Mouse (Mus musculus): Measurements from ENCODE around the gene Gm4869. TPM values are rescaled to one million over a fixed set of nuclear protein-coding genes. Genes with fewer than 3 reads are reported as not detected.
"Not testable (repeated sequence)": the region's sequence is repeated elsewhere in the genome, so short reads cannot be mapped to it uniquely, and the experiment has no call there.

The Gm4869 gene
- polyA plus RNA-seq, 1 experiment from 2014 or later, result not detected

DNA sequence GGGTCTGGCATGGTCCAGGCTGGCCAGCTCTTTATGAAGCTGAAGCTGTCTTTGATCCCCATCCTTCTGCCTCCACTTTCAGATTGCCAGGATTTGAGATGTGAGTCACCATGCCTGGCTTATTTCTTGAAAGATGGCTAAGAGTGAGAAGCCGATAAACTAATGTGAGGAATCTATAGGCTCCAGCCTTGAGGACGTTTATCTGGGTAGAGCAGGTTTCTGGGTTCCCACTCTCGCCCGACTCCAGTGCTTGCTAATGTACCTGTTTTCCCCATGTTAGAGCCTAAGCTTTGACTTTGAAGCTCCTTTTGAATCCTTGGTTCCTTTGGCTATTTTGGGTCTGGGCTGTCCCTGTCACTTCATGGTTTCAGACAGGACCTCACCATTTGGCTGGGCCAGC, 24.8 kb upstream of the Gm4869 start:
- H3K4me1 ChIP-seq (replicated peaks), result peaks cover 12% of the 10 kb centered on the region
- H3K27me3 ChIP-seq (replicated peaks), result no peaks in the 10 kb centered on the region
- 59% methylated on average over 4 of the region's 4 CpGs for WGBS
- no peaks in the 10 kb centered on the region; the same call in 1 of the 2 replicates for H3K36me3 ChIP-seq
- H3K9me3 ChIP-seq, result no peaks in the 10 kb centered on the region
- no peak for ATAC-seq
- peak overlapping the region; percentile 78 for H3K4me2 ChIP-seq (replicated peaks)
- H3K4me3 ChIP-seq (replicated peaks), result peak overlapping the region; percentile 100
- H3K27ac ChIP-seq, result no peak overlapping the region
- peak overlapping the region; percentile 97 for H3K9ac ChIP-seq

DNA sequence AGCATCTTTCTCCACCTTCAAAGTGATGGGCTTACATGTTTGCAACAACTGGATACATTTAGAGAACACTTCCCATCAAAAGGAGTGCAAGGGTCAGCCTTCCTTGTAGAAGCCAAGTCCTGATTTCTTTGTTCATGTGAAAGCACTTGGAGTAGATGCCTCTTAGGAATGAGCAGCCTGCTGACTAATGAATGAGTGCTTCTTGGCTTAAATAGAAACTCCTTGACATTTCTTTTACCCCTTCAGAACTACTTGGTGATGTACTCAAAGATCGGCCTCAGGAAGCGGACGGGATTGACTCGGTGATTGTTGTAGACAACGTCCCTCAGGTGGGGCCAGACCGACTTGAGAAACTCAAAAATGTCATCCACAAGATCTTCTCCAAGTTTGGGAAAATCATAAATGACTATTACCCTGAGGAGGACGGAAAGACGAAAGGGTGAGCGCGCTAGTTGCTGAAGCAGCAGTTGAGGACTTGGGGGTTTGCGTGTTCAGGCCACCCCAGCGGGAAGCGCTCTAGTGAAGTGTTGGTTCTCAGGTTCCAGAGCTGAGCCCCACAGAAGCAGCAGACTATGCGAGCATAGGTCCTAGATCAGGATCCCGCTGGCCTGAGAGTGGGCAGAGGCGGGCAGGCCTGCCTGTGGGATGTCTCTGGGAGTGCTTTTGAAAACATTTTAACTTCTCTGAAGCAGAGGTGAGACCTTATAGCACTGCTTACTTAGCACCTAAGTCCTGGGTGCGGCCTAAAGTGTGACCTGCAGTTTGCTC, 20.2 kb upstream of the Gm4869 start:
- ATAC-seq, result no peak
- H3K9ac ChIP-seq, result no peak overlapping the region
- H3K4me2 ChIP-seq (replicated peaks), result no peak overlapping the region
- peaks cover 12% of the 10 kb centered on the region for H3K4me1 ChIP-seq (replicated peaks)
- H3K27ac ChIP-seq, result no peak overlapping the region
- no peaks in the 10 kb centered on the region for H3K9me3 ChIP-seq
- WGBS, result 90% methylated on average over 17 of the region's 17 CpGs
- no peak overlapping the region for H3K4me3 ChIP-seq (replicated peaks)
- H3K36me3 ChIP-seq, result peaks cover 32% of the 10 kb centered on the region
- H3K27me3 ChIP-seq (replicated peaks), result no peaks in the 10 kb centered on the region

DNA sequence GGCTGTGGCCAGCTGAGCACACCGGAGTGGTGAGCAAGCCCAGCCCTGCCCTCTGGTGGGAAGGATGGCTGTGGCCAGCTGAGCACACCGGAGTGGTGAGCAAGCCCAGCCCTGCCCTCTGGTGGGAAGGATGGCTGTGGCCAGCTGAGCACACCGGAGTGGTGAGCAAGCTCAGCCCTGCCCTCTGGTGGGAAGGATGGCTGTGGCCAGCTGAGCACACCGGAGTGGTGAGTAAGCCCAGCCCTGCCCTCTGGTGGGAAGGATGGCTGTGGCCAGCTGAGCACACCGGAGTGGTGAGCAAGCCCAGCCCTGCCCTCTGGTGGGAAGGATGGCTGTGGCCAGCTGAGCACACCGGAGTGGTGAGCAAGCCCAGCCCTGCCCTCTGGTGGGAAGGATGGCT, 6.3 kb upstream of the Gm4869 start:
- H3K36me3 ChIP-seq, result peaks cover 65% of the 10 kb centered on the region
- H3K27me3 ChIP-seq (replicated peaks); H3K27ac ChIP-seq; H3K4me3 ChIP-seq (replicated peaks); H3K4me2 ChIP-seq (replicated peaks); H3K9me3 ChIP-seq; H3K4me1 ChIP-seq (replicated peaks); H3K9ac ChIP-seq; ATAC-seq: not testable (repeated sequence)
- WGBS, result 80% methylated on average over 2 of the region's 6 CpGs

GRCm38 (mm10) chr5:140441406-140441805, 4.0 kb upstream of the Gm4869 start:
- no peak overlapping the region for H3K4me3 ChIP-seq (replicated peaks)
- ATAC-seq, result no peak
- 82% methylated on average over 3 of the region's 3 CpGs for WGBS
- peaks cover 7% of the 10 kb centered on the region; the same call in 1 of the 2 replicates for H3K4me1 ChIP-seq (replicated peaks)
- no peaks in the 10 kb centered on the region for H3K9me3 ChIP-seq
- peaks cover 54% of the 10 kb centered on the region for H3K36me3 ChIP-seq
- H3K27ac ChIP-seq, result no peak overlapping the region
- H3K9ac ChIP-seq, result no peak overlapping the region
- no peaks in the 10 kb centered on the region for H3K27me3 ChIP-seq (replicated peaks)
- H3K4me2 ChIP-seq (replicated peaks), result no peak overlapping the region

DNA sequence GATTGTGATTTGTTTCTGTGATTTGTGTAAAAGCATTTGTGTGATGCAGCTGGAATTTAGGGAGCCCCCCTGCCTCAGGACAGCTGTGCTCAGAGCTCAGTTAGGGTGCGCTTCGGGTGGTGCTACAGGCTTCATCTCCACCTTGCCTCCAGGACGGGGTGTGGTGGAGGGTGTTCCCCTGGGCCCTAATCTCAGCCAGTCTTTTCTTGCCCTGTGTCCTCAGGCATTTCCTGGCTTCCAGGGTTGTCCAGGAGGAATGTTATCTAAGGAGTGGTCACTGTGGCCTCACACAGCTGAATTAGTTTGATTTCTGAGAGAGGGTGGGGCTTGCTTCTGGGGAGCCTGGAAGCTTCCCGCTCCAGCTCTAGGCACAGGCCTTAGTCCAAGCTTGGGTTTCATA, 1.4 kb upstream of the Gm4869 start:
- H3K36me3 ChIP-seq, result peaks cover 34% of the 10 kb centered on the region
- peak; percentile 62; the same call in 1 of the 2 replicates for ATAC-seq
- peaks cover 7% of the 10 kb centered on the region; the same call in 1 of the 2 replicates for H3K4me1 ChIP-seq (replicated peaks)
- H3K9me3 ChIP-seq, result no peaks in the 10 kb centered on the region
- H3K27ac ChIP-seq, result no peak overlapping the region
- 69% methylated on average over 4 of the region's 4 CpGs for WGBS
- no peaks in the 10 kb centered on the region for H3K27me3 ChIP-seq (replicated peaks)
- H3K9ac ChIP-seq, result no peak overlapping the region
- no peak overlapping the region for H3K4me3 ChIP-seq (replicated peaks)
- H3K4me2 ChIP-seq (replicated peaks), result no peak overlapping the region

DNA sequence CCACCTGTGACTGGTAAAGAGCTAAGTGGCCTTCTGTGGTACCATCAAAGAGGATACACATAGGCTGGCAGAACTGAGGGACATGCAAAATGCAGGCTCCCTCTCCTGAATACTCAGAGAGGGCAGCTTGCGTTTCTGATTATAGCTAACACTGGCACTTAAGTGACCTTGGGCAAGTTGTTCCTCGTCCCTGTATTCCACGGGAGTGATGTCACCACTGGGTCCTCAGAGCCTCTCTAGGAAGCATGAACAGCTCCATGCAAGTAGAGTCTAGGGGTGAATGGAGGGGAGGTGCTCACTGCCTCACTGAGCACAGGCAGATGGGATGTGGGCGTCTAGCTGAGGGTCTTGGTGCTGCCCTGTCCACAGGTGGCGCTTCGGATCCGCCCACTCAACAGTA, 609 bp downstream of the Gm4869 start:
- Histone ChIP-seq H3K27me3 (replicated peaks) (no peaks in the 10 kb centered on the region), H3K9me3 (no peaks in the 10 kb centered on the region), H3K4me2 (replicated peaks) (no peak overlapping the region), H3K9ac (no peak overlapping the region), H3K4me3 (replicated peaks) (no peak overlapping the region), H3K27ac (no peak overlapping the region), H3K36me3 (peaks cover 21% of the 10 kb centered on the region; the same call in 1 of the 2 replicates), H3K4me1 (replicated peaks) (peaks cover 7% of the 10 kb centered on the region; the same call in 1 of the 2 replicates)
- 74% methylated on average over 7 of the region's 7 CpGs for WGBS
- no peak for ATAC-seq

DNA sequence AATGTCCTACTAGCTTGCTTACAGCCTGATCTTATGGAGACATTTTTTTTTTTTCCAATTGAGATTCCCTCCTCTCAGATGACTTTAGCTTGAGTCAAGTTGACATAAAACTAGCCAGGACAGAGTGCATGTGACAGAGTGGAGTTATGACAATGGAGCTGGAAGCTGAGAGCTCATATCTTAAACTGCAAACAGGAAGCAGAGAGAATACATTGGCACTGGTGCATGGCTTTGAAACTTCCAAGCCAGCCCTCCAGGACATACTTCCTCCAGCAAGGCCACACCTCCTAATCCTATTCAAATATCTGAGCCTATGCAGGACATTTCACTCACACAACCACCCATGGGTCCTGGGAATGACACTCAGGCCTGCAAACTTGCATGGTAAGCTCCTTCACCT, 9.0 kb downstream of the Gm4869 start:
- Histone ChIP-seq H3K4me2 (replicated peaks) (no peak overlapping the region), H3K4me1 (replicated peaks) (no peaks in the 10 kb centered on the region), H3K9me3 (no peaks in the 10 kb centered on the region), H3K36me3 (no peaks in the 10 kb centered on the region), H3K4me3 (replicated peaks) (no peak overlapping the region), H3K27ac (no peak overlapping the region), H3K27me3 (replicated peaks) (no peaks in the 10 kb centered on the region), H3K9ac (no peak overlapping the region)
- no peak for ATAC-seq

- H3K27ac ChIP-seq, result no peak overlapping the region
- ATAC-seq, result no peak
- H3K9me3 ChIP-seq, result no peaks in the 10 kb centered on the region
- no peaks in the 10 kb centered on the region for H3K4me1 ChIP-seq (replicated peaks)
- H3K27me3 ChIP-seq (replicated peaks), result no peaks in the 10 kb centered on the region
- H3K4me2 ChIP-seq (replicated peaks), result no peak overlapping the region
- no peak overlapping the region for H3K9ac ChIP-seq
- H3K4me3 ChIP-seq (replicated peaks), result no peak overlapping the region
- WGBS, result 75% methylated on average over 2 of the region's 2 CpGs
- no peaks in the 10 kb centered on the region for H3K36me3 ChIP-seq
Measured at GRCm38 (mm10) chr5:140455466-140455865, 10.0 kb downstream of the Gm4869 start.

DNA sequence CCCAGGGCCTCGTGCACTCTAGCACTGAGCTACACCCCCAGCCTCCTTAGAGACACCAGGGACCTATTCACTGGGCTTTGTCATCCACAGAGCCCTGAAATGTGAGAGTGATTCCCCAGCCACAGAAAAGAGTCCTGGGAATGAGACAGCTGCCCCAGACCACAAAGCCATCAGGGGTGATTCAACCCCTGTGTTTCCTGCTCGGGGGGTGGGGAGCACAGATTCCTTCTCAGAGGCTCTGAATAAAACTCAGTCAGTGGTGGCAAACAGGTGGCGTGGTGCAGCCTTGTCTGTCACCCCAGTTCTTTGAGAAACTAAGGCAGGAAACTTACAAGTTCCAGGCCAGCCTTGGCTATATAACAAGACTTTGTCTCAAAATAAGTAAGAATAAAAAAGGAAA, 16.0 kb downstream of the Gm4869 start:
- Histone ChIP-seq H3K4me3 (replicated peaks) (no peak overlapping the region), H3K27ac (no peak overlapping the region), H3K4me1 (replicated peaks) (no peaks in the 10 kb centered on the region), H3K27me3 (replicated peaks) (no peaks in the 10 kb centered on the region), H3K4me2 (replicated peaks) (no peak overlapping the region), H3K36me3 (no peaks in the 10 kb centered on the region), H3K9ac (no peak overlapping the region), H3K9me3 (no peaks in the 10 kb centered on the region)
- 82% methylated on average over 3 of the region's 3 CpGs for WGBS
- no peak for ATAC-seq

DNA sequence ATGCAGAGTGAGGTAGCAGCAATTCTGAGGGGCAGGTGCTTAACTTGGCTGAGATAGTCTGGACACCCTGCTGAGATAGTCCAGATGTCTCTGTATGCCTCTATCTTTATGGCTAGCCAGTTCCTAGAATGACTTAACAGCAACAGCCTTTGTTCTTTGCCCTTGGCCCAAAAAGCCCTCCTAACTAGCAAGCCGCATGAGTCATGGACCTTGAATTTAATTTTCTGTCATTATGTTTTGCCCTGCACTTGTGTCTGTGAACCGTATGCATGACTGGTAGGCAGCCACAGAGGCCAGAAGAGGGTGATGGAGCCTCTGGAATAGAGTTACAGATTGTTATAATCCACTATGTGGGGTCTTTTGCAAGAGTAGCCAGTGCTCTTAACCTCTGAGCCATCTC, 17.7 kb downstream of the Gm4869 start:
- WGBS, result 85% methylated on average over 2 of the region's 2 CpGs
- H3K4me3 ChIP-seq (replicated peaks); H3K36me3 ChIP-seq; H3K9me3 ChIP-seq; H3K27me3 ChIP-seq (replicated peaks); H3K27ac ChIP-seq; H3K4me1 ChIP-seq (replicated peaks); H3K4me2 ChIP-seq (replicated peaks); H3K9ac ChIP-seq; ATAC-seq: not testable (repeated sequence)

DNA sequence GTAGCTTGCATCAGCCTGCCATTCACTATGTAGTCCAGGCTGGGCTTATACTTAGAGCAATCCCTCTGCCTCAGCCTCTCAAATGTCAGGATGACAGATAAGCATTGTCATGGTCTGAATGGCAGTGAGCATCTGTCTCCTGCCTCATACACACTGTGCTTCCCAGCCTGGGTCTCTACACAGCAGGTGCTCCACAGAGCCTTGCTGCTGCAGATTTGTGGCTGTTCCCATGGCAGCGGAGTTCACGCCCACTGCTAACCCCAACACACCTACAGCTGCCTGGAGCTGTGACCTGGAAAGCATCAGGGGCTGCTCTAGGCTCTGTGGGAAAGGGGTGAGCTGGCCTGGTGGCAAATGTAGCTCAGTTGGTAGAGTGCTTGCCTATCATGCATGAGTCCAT, 19.5 kb downstream of the Gm4869 start:
- Histone ChIP-seq H3K9ac (no peak overlapping the region), H3K4me2 (replicated peaks) (no peak overlapping the region), H3K4me3 (replicated peaks) (no peak overlapping the region), H3K27ac (no peak overlapping the region), H3K9me3 (no peaks in the 10 kb centered on the region), H3K4me1 (replicated peaks) (no peaks in the 10 kb centered on the region), H3K27me3 (replicated peaks) (no peaks in the 10 kb centered on the region), H3K36me3 (no peaks in the 10 kb centered on the region)
- ATAC-seq, result no peak
- 84% methylated on average over 2 of the region's 2 CpGs for WGBS

GRCm38 (mm10) chr5:140472336-140472735, 26.9 kb downstream of the Gm4869 start:
- 79% methylated on average over 3 of the region's 3 CpGs for WGBS
- H3K4me2 ChIP-seq (replicated peaks), result no peak overlapping the region
- no peaks in the 10 kb centered on the region for H3K9me3 ChIP-seq
- no peaks in the 10 kb centered on the region for H3K27me3 ChIP-seq (replicated peaks)
- H3K9ac ChIP-seq, result no peak overlapping the region
- no peak overlapping the region for H3K27ac ChIP-seq
- ATAC-seq, result no peak
- no peaks in the 10 kb centered on the region for H3K36me3 ChIP-seq
- H3K4me1 ChIP-seq (replicated peaks), result no peaks in the 10 kb centered on the region
- no peak overlapping the region for H3K4me3 ChIP-seq (replicated peaks)

GRCm38 (mm10) chr5:140481458-140481857, 36.0 kb downstream of the Gm4869 start:
- 68% methylated on average over 4 of the region's 4 CpGs for WGBS
- Histone ChIP-seq H3K36me3 (no peaks in the 10 kb centered on the region), H3K4me1 (replicated peaks) (no peaks in the 10 kb centered on the region), H3K27me3 (replicated peaks) (no peaks in the 10 kb centered on the region), H3K27ac (no peak overlapping the region), H3K4me3 (replicated peaks) (no peak overlapping the region), H3K9me3 (no peaks in the 10 kb centered on the region), H3K9ac (no peak overlapping the region), H3K4me2 (replicated peaks) (no peak overlapping the region)
- ATAC-seq, result no peak
